Mouse (Mus musculus): ENCODE data around the gene Myo5a.

Myo5a gene

DNA sequence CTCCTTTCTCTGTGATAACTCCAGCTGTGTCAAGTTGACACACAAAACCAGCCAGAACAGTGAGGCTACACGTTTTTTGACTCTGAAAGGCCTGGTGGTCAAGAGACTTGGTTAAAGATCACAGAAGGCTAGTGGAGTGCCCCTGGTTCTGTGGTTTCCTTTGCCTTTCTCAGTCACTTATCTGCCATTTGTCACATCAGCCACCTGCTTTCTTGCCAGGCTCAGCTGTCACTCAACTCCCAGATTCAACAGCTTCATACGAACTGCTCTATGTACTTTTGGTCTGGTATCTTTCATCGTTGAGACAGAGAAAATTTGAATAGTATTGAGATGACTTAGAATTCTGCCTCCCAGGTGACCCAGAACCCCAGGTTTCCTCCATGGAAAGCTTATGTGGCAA lies 183.0 kb downstream of the Myo5a start:
- DNase-seq, result no peak

DNA sequence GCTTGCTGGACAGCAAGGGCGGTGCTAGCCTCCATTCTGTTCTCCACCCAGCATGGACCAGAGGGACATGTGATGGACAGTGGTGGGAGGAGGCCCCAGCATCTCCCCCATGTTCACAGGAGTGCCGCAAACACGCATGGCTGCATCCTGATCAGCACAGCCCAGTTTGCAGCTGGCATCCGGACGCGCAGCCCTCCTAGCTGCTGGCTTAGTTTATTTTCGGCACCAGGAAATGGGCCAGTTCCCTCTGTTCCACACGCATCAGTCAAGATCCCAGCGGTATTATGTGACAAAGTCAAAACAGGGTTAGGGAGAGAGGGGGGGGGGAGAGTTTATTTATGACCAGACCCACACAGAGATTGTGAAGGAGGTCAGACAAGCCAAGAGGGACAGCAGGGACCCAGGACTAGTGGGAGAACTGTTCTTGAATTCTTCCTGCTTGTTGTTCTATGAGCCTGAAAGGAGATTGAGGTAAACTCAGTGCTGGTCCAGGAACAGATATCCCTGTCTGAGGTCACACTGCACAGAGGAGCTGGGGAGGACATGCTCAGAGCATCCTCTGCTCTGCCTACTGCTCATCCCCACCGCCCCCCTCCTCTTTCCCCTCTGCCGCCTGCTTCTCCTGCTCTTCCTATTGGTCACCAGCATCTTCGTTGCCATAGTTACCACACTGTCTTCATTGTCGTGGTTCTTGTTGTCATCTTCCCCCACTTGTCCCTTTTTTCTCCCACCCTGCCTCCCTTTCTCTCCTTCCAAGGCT lies 183.6 kb downstream of the Myo5a start:
- DNase-seq, result peak; percentile 58

DNA sequence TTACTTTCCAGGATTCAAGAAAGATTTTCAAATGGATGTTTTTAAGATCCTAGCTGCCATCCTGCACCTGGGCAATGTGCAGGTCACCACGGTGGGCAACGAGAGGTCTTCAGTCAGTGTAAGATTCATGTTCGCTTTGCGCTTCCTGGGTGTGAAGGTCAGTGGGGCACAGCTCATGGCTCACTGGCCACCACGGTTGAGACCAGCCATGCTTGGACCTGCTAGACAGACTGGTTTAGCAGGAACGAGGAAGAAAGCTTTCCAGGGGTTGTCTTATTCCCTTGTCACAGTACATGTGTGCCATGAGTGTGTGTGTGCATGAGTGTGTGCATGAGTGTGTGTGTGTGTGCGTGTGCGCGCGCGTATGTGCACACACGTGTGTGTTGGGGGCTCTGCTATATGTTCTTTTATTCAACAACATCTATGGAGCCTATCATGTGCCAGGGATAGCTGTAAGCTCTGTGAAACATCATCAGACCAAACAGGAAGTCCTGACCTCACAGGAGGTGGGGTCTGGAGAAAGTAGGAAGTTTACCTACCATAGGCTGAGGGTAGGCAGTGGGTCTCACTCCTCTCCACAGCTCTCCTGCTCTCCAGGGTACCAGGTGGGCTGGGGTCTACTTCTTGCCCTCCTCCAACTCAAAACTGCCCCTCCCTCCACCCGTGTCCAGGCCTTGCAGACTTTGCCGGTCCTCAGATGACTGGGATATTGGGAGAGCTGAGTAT lies 185.2 kb downstream of the Myo5a start:
- DNase-seq, result no peak

DNA sequence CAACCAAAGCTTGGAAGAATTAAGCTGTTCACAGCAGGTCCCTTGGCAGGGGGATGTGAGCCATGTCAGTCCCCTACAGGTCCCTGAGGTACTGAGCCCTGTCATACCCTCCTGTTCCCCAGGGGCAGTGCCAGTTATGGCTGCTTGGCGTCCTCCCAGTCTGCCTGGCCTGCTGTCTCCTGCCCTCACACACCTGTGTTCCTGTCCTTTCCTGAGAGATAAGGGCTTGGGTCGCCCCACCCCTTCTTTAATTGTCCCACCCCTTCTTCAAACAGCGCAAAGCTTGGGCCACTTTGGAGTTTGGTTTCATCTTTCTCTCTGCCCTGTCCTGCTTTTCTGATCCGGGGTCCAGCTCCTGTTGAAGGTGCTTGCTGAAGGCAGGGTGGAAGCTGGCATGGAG lies 188.0 kb downstream of the Myo5a start:
- no peak for DNase-seq

DNA sequence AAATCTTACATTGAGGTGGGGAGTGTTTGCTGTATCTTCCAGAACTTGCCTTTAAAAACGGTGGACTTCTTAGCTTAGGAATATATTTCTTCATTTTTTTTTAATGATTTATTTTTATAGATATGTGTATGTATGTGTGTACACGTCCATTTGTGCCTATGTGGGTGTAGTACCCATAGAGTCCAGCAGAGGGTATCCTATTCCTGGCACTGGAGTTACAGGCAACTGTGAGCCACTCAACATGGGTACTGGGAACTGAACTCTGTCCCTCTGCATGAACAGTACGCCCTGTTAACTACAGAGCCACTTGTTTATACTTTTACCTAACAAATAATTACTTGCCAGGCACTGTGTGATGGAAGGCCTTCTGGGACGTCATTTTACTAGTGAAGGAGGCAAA lies 188.8 kb downstream of the Myo5a start:
- DNase-seq, result no peak

DNA sequence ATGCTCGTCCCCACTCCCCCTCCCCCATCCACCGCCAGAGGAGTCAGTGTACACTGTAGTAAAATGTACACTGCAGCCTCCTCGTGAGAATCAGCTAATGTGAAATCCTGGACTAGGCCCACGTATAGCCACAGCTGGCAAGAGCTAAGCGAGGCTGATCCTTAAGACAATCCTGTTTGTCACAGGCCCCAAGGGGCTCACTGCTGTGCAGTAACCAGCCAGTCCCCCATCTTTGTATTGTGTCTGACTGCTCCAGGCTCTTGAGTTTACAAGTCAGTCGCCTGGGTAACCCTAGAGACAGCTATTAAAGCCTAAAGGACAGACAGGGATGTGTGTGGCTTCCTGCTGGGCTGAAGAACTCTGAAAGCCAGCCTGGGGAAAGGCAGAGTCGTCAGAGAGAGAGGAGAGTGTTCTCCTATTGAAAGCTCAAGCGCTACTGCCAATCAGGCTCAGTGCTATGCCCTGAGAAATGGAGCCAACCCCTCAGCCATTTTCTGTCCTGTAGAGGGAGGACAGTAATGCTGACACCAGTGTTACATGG lies 190.6 kb downstream of the Myo5a start:
- DNase-seq, result peak; percentile 19

DNA sequence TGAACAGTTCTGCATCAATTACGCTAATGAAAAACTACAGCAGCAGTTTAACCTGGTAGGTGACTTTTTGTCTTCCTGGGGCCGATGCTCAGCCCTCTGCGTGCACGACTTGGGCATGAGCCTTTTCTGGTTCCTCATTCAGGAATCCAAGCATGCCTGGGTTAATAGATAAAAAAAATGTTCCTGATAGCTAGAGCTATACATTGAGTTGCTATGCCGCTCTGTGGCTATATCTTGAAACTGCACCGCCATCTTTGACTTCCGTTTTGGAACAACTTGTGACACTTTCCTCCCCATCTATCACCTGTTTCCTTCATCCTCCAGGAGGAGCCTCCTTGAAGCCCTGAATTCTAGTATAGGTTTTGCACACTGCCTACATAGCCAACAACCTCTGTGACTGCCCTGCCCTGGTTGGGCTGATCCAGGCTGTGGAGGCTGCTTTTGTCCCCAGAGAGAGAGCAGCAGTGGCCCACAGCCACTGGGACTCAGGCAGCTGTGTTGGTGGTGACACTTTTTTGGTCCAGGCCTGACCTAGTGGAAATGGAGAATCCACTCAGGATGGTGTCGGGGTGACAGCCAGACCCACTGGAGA lies 191.5 kb downstream of the Myo5a start:
- no peak for DNase-seq

DNA sequence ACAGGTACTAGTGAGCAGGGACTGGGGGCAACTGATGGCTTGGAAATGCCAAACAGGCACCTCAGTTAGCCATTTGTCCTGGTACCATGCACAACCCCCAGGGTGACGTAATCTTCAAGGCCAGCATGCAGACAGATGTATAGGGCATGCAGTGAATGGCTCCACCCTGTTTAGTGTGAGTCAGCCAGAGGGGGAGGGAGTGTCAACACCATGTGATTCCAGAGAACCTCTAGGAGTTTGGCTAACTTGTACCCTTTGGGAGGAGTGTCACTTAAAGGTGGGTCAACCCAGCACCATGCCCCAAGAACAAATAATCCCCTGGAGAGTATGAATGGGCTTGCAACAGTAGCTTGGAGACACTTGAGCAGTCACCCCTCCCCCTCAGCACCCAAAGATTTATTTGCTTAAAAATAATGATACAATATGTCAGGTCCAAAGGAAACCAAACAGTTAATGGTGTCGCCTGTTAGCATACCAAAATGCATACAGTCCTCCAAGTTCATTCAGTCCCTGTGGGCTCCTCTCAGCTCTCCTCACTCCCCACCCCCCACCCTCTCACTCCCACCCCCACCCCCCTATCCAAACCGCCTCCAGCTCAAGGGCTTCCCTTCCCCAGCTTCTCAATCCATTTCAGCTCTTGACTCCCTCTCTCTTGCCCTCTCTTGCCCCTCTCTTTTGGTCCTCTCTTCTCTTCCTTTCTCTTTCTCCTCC lies 193.3 kb downstream of the Myo5a start:
- DNase-seq, result no peak

DNA sequence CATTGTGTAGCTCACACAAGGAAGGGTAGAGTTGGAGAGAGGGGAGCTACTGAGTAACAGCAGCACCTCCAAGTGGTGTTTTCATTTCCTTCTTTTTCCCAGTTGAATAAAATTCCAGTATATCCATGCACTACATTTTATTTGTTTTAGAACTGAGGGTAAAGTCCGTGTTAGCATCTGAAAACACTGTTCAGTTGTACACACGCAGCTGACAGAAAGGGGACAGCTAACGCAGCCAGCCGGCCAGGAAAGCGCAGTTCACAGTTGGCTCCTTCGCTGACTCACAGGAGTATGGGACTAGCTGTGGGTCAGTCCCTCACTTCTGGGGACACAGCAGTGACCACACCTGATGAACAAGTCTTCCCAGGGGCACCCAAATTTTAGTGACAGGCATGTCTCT lies 196.3 kb downstream of the Myo5a start:
- no peak for DNase-seq

DNA sequence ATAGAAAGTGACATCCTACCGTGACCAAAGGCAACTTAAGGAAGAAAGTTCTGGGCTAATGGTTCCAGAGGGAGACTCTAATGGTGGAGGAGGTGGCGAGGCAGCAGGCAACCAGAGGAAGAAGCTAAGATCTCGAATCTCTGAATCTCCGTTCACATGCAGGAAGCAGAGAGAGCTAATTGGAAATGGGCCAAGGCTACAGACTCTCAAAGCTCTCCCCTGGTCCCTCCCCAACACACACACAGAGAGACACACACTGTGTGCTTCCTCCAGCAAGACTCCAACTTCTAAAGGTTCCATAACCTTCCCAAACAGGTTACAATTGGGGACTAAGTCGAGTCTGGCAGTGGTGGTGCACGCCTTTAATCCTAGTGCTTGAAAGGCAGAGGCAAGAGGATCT lies 199.6 kb downstream of the Myo5a start:
- DNase-seq, result no peak

DNA sequence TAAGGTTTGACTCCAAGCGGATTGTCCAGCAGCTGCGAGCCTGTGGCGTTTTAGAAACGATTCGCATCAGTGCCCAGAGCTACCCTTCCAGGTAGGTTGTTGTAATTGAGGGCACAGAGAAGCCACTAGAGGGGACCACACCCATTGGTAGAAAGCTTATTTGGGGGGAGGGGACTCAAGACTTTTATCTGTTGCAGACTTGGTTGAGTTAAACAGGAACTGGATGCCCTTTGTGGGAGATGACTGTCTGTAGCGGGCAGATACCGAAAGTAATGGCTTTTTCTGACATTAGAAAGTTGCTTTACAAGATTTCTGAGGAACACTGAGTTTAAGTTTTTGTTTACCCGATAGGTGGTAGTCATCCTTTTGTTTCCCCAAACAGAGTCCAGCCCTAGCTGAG lies 200.7 kb downstream of the Myo5a start:
- DNase-seq, result no peak
